Mouse (Mus musculus): Measurements from ENCODE around the gene Ccdc88a. TPM values are rescaled to one million over a fixed set of nuclear protein-coding genes. Genes with fewer than 3 reads are reported as not detected.

Gene Ccdc88a
- polyA plus RNA-seq, 1 experiment: 30.8 TPM

- no peaks in the 10 kb centered on the region for H3K27me3 ChIP-seq (ENCODE audit: control insufficient read depth, insufficient read depth, low read length, poor library complexity, severe bottlenecking)
- H3K4me1 ChIP-seq (ENCODE audit: control insufficient read depth, insufficient read depth, low read length): no peaks in the 10 kb centered on the region
- H3K9me3 ChIP-seq (replicated peaks; ENCODE audit: control insufficient read depth, insufficient read depth, low read length, poor library complexity, severe bottlenecking): no peaks in the 10 kb centered on the region
- H3K4me3 ChIP-seq (ENCODE audit: low read depth, low read length): no peak overlapping the region
- no peak overlapping the region for H3K9ac ChIP-seq (ENCODE audit: low read depth, poor library complexity, severe bottlenecking)
- H3K36me3 ChIP-seq (ENCODE audit: control insufficient read depth, insufficient read depth, low read length, poor library complexity, severe bottlenecking): peaks cover 2% of the 10 kb centered on the region; the same call in 1 of the 2 replicates
- TF ChIP-seq CTCF (IDR thresholded peaks at IDR 0.05; ENCODE audit: low read depth, low read length): no peak
- TF ChIP-seq POLR2A (IDR thresholded peaks at IDR 0.05; ENCODE audit: insufficient read depth, low read length): no peak
- no peak for TF ChIP-seq EP300 (IDR thresholded peaks at IDR 0.05; ENCODE audit: insufficient read depth, low read depth, low read length)
- H3K27ac ChIP-seq (ENCODE audit: insufficient read depth, low read length): no peak overlapping the region
Observed at GRCm38 (mm10) chr11:29474676-29475075, 101.2 kb downstream of the Ccdc88a start.

- no peaks in the 10 kb centered on the region for H3K36me3 ChIP-seq (ENCODE audit: control insufficient read depth, insufficient read depth, low read length, poor library complexity, severe bottlenecking)
- TF ChIP-seq EP300 (IDR thresholded peaks at IDR 0.05; ENCODE audit: insufficient read depth, low read depth, low read length): no peak
- TF ChIP-seq POLR2A (IDR thresholded peaks at IDR 0.05; ENCODE audit: insufficient read depth, low read length): no peak
- no peak for TF ChIP-seq CTCF (IDR thresholded peaks at IDR 0.05; ENCODE audit: low read depth, low read length)
Observed at GRCm38 (mm10) chr11:29493135-29493534, 119.7 kb downstream of the Ccdc88a start.

GRCm38 (mm10) chr11:29496962-29497361, 123.5 kb downstream of the Ccdc88a start:
- TF ChIP-seq POLR2A (IDR thresholded peaks at IDR 0.05; ENCODE audit: insufficient read depth, low read length) (no peak), CTCF (IDR thresholded peaks at IDR 0.05; ENCODE audit: low read depth, low read length) (no peak), EP300 (IDR thresholded peaks at IDR 0.05; ENCODE audit: insufficient read depth, low read depth, low read length) (no peak)
- Histone ChIP-seq H3K27me3 (ENCODE audit: control insufficient read depth, insufficient read depth, low read length, poor library complexity, severe bottlenecking) (no peaks in the 10 kb centered on the region), H3K27ac (ENCODE audit: insufficient read depth, low read length) (no peak overlapping the region), H3K36me3 (ENCODE audit: control insufficient read depth, insufficient read depth, low read length, poor library complexity, severe bottlenecking) (no peaks in the 10 kb centered on the region), H3K4me3 (ENCODE audit: low read depth, low read length) (no peak overlapping the region), H3K9me3 (replicated peaks; ENCODE audit: control insufficient read depth, insufficient read depth, low read length, poor library complexity, severe bottlenecking) (no peaks in the 10 kb centered on the region), H3K9ac (ENCODE audit: low read depth, poor library complexity, severe bottlenecking) (no peak overlapping the region), H3K4me1 (ENCODE audit: control insufficient read depth, insufficient read depth, low read length) (no peaks in the 10 kb centered on the region)

More at GRCm38 (mm10) chr11:29493135-29493534, 119.7 kb downstream of the Ccdc88a start:
- Histone ChIP-seq H3K9ac (ENCODE audit: low read depth, poor library complexity, severe bottlenecking) (no peak overlapping the region), H3K4me3 (ENCODE audit: low read depth, low read length) (no peak overlapping the region), H3K4me1 (ENCODE audit: control insufficient read depth, insufficient read depth, low read length) (no peaks in the 10 kb centered on the region), H3K27me3 (ENCODE audit: control insufficient read depth, insufficient read depth, low read length, poor library complexity, severe bottlenecking) (no peaks in the 10 kb centered on the region), H3K9me3 (replicated peaks; ENCODE audit: control insufficient read depth, insufficient read depth, low read length, poor library complexity, severe bottlenecking) (no peaks in the 10 kb centered on the region), H3K27ac (ENCODE audit: insufficient read depth, low read length) (no peak overlapping the region)

- TF ChIP-seq EP300 (IDR thresholded peaks at IDR 0.05; ENCODE audit: insufficient read depth, low read depth, low read length): no peak
- TF ChIP-seq POLR2A (IDR thresholded peaks at IDR 0.05; ENCODE audit: insufficient read depth, low read length): no peak
- no peak for TF ChIP-seq CTCF (IDR thresholded peaks at IDR 0.05; ENCODE audit: low read depth, low read length)
- H3K36me3 ChIP-seq (ENCODE audit: control insufficient read depth, insufficient read depth, low read length, poor library complexity, severe bottlenecking): peaks cover 8% of the 10 kb centered on the region
Observed at GRCm38 (mm10) chr11:29503948-29504893, 130.8 kb downstream of the Ccdc88a start.

GRCm38 (mm10) chr11:29504899-29505625, 131.6 kb downstream of the Ccdc88a start:
- Histone ChIP-seq H3K27me3 (ENCODE audit: control insufficient read depth, insufficient read depth, low read length, poor library complexity, severe bottlenecking) (no peaks in the 10 kb centered on the region), H3K36me3 (ENCODE audit: control insufficient read depth, insufficient read depth, low read length, poor library complexity, severe bottlenecking) (peaks cover 8% of the 10 kb centered on the region), H3K4me3 (ENCODE audit: low read depth, low read length) (no peak overlapping the region), H3K9ac (ENCODE audit: low read depth, poor library complexity, severe bottlenecking) (no peak overlapping the region), H3K27ac (ENCODE audit: insufficient read depth, low read length) (no peak overlapping the region), H3K9me3 (replicated peaks; ENCODE audit: control insufficient read depth, insufficient read depth, low read length, poor library complexity, severe bottlenecking) (no peaks in the 10 kb centered on the region), H3K4me1 (ENCODE audit: control insufficient read depth, insufficient read depth, low read length) (no peaks in the 10 kb centered on the region)
- TF ChIP-seq CTCF (IDR thresholded peaks at IDR 0.05; ENCODE audit: low read depth, low read length) (no peak), EP300 (IDR thresholded peaks at IDR 0.05; ENCODE audit: insufficient read depth, low read depth, low read length) (no peak), POLR2A (IDR thresholded peaks at IDR 0.05; ENCODE audit: insufficient read depth, low read length) (no peak)

More at GRCm38 (mm10) chr11:29503948-29504893, 130.8 kb downstream of the Ccdc88a start:
- Histone ChIP-seq H3K27ac (ENCODE audit: insufficient read depth, low read length) (no peak overlapping the region), H3K4me3 (ENCODE audit: low read depth, low read length) (no peak overlapping the region), H3K9me3 (replicated peaks; ENCODE audit: control insufficient read depth, insufficient read depth, low read length, poor library complexity, severe bottlenecking) (no peaks in the 10 kb centered on the region), H3K9ac (ENCODE audit: low read depth, poor library complexity, severe bottlenecking) (no peak overlapping the region), H3K27me3 (ENCODE audit: control insufficient read depth, insufficient read depth, low read length, poor library complexity, severe bottlenecking) (no peaks in the 10 kb centered on the region), H3K4me1 (ENCODE audit: control insufficient read depth, insufficient read depth, low read length) (no peaks in the 10 kb centered on the region)

Measured in ES-Bruce4 (cell line).